Mouse (Mus musculus) adrenal gland, adult 2 months (tissue): ENCODE data around the gene Slc5a2. TPM values are rescaled to one million over a fixed set of nuclear protein-coding genes. Genes with fewer than 3 reads are reported as not detected.

Experiments
- DNase-seq: peaks from one replicate; pipeline ENCODE4 v3.0.0; 2021
- polyA plus RNA-seq: library from polyadenylated mRNA; depleted of rRNA; stranded (reverse); fragments of >200 nt; gene quantifications from 2 replicates; pipeline ENCODE4 v1.2.3, GENCODE M21; 2012
- total RNA-seq, 2 experiments: library from RNA; stranded (reverse); gene quantifications; 2 replicates each; pipeline ENCODE4 v1.2.3; 2021

Gene Slc5a2
- total and polyA plus RNA-seq, 3 experiments = 0.17 TPM; not detected in 2

DNA sequence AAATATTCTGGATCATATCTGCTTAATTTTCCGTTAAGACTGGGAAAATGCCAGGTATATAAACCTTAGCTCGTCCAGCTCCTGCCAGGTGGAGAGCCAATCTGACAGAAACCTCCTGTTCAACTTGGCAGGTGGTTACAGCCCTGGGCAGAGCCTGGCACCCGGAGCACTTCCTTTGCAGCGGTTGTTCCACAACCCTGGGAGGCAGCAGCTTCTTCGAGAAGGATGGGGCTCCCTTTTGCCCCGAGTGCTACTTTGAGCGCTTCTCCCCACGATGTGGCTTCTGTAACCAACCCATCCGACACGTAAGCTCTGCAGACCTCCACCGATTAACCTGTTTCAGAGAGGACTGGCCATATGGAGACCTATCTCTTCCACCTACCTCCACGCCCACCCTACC lies 13.5 kb upstream of the Slc5a2 start:
- DNase-seq = no peak

DNA sequence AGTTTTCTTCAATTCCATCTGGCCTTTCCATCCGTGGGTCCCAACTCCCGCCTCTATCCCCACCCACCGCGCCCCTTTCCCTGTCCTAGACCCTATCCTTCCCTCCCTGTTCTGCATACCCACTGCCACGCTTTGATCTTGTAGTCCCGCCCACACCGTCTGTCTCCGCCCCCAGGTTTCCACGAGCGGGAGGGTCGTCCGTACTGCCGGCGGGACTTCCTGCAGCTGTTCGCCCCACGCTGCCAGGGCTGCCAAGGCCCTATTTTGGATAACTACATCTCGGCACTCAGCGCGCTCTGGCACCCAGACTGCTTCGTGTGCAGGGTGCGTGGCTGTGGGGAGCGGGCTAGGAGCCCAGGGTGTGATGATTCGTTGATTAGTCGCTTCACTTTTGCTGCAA lies 12.8 kb upstream of the Slc5a2 start:
- no peak for DNase-seq

DNA sequence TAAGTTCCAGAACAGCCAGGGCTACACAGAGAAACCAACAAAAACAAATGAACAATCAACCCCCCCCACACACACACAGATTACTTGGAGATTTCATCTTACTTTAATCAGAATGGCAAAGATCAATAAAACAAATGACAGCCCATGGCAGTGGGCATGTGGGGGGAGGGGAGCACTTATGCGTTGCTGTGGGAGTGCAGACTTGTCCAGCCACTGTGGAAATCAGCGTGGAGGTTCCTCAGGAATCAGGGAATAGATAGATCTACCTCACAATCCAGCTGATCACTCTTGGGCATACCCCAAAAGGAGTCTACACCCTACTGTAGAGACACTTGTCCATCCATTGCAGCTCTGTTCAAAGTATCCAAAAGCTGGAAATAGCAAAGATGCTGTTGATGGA lies 10.5 kb upstream of the Slc5a2 start:
- no peak for DNase-seq

DNA sequence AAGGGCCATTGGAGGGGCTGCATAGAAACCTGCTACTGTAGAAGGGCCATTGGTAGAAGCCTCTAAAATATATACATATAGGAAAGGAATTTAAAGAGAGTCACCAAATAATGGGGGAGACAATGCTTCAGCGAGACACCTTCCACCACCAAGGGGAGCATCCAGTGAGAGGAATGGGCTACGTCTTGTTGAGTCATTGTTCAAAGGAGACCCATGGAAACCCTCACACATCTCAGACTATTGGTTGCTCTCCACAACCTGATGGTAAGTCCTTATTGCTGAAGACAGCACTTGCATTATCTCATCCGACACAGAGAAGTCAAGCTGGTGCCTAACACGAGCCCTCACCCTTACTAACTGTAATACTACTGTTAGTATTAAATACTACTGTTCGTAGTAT lies 9.7 kb upstream of the Slc5a2 start:
- no peak for DNase-seq

DNA sequence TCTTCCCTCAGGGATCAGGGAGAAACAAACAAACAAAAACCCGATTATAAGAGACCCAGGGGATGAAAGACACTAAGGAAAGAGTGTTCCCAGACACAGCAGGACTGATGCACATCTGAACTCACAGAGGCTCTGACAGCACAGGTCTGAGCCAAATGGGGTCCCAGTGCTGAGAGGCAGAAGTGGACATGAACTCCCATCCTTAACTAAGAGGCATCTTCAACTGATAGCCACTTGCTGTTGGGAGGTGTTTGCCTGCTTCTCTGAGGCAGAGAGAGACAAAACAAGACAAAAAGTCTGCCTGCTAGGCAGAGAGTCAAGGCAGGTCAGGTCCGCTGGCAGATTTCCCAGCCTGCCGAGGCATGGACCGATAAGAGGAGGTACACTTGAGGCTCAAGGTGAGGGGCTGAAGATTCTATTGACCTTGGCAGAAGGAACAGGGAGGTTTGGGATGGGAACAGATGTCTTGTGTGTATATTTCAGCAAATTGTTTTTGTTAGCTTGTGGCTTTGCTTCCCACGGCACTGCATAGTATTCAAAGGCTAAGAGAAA lies 8.6 kb upstream of the Slc5a2 start:
- peak; percentile 41 for DNase-seq

DNA sequence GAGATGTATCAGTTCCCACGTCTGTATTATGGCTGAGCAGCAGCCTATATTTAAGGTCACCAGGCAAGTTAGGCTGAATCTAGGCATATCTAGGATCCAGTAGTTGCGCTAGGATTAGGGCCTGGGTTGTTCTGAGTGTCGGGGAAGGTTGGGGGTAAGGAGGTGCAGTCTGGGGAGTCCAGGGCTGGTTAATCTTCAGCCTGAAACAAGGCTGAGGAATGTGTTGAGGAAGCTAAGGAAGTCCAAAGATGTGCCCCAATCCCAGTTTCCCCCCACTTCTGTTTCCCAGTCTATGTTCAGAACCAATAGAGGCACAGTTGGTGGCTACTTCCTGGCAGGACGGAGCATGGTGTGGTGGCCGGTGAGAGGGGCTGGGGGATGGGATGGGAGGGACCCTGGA lies 599 bp downstream of the Slc5a2 start:
- no peak for DNase-seq

DNA sequence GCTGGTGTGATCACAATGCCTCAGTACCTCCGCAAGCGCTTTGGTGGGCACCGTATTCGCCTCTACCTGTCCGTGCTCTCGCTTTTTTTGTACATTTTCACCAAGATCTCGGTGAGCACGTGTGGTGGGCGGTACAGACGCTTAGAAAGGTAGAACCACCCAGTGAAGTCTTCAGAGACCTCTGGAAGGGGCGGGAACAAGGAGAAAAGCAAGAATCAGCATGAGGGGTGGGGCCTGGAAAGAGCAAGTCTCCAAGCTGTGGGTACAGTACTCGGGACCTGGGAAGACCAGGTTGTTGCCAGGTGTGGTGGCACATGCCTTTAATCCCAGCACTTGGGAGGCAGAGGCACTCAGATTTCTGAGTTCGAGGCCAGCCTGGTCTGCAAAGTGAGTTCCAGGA lies 1.9 kb downstream of the Slc5a2 start:
- no peak for DNase-seq

DNA sequence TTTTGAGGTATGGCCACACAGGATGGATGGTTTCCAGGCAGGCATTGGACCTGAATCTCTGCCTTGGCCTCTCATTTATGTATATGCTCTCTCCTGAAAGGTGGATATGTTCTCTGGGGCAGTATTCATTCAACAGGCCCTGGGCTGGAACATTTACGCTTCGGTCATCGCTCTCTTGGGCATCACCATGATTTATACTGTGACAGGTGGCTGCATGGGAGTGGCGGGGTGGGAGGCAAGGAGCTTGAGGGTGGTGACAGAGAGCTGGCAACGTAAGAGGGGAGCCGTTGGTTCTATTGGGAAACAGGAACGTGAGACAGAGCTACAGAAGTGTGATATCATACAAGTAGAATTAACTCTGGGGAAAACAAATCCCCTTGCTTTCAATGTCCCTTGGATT lies 2.4 kb downstream of the Slc5a2 start:
- no peak for DNase-seq

DNA sequence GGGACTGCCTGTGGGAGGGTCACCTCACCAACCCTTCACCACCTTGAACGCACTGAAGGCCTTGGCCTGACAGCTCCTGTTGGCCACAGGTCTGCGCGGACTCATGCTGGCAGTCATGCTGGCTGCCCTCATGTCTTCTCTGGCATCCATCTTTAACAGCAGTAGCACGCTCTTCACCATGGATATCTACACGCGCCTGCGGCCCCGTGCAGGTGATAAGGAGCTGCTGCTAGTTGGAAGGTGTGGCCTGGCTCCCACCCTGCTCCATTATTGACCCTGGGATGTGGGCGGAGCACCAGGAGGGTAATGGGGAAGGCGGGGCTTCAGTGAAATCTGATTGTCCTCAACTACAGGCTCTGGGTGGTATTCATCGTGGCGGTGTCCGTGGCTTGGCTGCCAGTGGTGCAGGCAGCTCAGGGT lies 5.0 kb downstream of the Slc5a2 start:
- no peak for DNase-seq

DNA sequence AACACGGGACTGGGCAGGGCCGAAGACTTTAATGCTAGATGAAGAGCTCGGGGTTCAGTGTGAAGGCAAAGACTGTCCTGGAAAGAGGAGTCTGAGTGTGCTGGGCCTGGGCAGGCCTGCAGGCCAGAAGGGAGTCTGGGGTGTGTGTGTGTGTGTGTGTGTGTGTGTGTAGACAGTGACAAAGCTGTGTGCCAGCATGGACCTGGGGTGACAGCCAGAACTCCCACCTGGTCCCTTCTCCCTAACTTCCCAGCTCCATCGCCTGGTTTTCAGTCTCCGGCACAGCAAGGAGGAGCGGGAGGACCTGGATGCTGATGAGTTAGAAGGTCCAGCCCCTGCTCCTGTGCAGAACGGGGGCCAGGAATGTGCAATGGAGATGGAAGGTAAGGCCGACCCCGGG lies 6.0 kb downstream of the Slc5a2 start:
- no peak for DNase-seq

DNA sequence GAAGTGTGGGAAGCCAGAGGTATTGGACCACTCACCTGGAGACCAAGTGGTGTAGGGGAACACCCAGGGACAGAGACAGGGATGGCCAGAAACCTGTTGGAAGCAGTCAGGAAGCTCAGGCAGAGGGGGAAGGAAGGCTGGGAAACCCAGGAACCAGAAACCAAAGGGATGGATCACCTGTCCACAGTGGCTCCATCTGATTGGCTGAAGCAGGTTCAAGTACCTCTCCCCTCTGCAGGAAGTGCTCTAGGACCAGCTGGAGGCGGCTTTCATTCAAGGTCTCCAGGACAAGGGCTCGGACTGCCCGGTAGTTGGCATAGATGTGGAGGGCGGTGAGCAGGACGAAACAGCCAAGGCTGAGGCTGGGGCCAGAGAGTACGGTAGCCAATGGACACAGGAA lies 10.6 kb downstream of the Slc5a2 start:
- DNase-seq = peak; percentile 33

DNA sequence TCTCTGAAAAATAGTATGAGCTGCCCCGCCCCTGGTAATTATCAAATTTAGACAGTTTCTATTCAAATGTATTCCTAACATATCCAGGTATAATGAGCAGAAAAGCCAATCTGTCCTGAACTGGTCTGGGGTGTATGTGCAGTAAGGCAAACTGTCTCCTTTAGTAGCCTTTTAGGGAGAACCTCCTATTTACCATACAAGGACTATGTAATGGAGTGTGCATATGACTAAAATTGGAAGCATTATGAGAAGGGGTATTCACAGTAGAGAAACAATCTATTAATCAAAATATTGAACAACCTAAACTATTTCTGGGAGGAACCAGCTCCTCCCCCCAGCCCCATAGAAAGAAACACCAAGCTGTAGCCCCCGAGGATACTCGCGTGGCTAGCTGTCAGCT lies 14.3 kb downstream of the Slc5a2 start:
- no peak for DNase-seq

DNA sequence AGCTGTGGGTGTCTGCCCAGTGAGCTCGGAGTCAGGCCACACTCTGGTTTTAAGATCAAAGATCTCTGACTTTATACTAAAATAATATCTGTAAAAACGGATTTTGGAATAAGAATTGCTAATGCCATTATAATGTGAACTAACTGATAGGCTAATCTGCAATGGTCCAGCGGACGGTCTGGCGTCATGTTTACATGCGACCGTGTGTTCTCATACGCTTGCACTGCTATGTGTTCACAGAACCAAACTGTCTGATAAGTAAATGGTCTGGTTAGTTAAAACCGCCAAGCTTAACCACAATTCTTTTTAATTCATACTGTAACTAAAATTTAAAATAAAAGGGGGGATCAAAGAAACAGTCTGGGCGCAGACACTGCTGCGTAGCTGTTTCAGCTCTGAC lies 16.3 kb downstream of the Slc5a2 start:
- DNase-seq = no peak

DNA sequence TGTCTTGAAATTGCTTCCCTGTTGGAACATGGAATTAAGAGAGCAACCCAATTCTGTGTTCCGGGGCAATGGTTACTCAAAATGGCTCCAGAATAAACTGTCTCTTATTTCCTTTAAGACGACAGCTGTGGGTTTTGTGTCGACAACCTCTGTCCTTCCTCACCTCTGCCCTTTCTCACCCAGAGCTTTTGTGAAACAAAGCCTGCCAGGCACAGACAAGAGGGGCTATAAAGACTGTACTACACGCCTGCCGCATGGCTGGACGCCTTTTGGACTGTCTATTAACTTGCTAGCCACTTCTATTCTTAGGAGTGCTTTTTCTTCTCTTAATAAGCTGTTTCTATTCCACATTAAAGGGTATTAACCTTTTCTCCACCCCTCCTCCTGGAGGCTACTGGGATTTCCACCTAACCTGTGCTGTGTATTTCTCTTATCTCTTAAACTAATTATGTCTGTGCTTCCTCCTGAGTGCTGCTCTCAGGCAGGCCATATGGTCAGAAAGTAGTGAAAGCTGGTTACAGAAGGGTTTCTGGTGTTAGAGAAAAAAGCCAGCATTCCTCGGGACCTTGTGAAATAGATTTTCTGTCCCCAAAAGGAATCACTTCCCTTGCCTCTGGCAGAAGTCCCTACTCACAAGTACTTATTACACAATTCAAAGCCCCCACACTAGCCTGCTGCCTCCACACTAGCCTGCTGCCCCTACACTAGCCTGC lies 17.2 kb downstream of the Slc5a2 start:
- DNase-seq = no peak

DNA sequence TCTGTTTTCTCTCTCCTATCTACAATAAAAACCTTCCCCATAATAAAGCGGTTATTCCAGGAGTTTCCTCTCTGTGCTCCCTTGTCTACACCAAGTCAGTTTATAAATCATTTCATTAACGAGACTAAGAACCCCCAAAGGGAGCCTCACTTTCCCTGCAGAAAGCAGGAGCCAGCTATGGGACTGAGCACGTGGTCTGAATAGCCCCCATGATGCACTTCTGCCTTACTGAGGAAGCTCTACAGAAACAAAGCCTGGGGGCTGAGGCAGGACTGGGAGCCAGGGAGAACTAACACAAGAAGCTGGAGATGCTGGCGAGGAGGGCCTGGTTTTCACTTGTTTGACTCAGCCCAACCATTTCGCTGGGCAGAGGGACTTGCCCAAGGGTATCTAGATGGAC lies 18.6 kb downstream of the Slc5a2 start:
- no peak for DNase-seq

DNA sequence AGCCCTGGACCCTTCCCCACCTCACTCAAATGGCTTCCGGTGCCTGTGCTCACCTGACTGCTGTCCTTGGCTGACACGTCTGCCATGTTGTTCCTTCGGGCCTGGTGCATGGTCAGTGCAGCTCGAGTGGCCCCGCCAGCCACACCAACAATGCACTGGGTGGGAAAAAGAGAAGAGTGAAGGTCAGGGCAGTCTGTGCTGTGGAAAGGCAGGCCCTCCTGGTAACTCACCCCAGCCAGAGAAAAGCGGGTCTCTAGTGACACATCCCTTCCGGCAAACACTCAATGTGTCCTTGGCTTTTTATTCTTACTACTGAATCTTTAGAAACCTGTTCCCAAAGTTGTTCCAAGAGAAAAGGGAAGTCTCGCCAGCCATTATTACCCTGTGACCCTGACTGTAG lies 19.6 kb downstream of the Slc5a2 start:
- no peak for DNase-seq

DNA sequence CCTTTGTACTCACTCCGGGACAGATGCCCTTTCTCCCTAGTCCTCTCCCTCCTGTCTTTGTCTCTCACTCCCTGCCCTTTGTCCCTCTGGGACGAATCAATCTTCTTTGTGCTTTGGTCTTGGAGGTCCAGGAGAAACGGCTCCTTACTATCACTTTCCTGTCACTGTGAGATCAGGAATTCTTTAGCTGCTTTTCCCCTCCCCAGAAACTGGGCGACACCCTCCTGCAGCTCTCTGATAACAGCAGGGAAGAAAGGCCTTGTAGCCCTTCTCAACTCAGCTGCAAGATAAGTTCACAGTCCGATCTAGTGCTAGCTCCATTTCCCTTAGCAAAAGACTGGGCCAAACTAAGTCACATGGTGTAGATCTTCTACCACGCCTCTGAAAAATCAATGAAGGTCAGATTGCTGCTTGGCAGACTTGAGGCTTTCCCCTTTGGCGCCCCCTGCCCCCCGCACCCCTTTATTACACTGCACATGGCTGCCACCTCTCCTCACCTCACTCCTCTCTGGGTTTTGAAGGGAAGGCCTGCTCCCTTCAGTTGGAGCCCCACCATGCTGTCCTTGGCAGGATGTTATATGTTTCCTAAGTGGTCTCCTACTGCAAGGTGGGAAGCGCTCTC lies 23.6 kb downstream of the Slc5a2 start:
- peak; percentile 49 for DNase-seq

DNA sequence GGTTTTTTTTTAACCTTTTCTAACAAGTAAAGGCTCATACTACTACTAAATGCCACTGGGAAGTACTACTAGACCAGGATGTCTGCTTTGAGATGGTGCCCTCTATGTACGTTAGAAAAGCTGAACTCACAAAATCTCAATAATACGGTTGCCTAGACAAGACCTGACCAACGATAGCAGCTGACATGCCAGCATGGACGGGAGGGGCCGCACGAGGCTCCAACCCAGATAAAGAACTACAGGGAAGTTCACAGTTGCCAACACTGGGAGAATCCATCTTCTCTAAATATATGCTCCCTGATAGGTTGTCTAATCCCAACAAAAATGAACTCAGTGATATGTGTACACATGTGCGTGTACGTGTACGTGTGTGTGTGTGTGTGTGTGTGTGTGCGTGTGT lies 29.3 kb downstream of the Slc5a2 start:
- DNase-seq = no peak

DNA sequence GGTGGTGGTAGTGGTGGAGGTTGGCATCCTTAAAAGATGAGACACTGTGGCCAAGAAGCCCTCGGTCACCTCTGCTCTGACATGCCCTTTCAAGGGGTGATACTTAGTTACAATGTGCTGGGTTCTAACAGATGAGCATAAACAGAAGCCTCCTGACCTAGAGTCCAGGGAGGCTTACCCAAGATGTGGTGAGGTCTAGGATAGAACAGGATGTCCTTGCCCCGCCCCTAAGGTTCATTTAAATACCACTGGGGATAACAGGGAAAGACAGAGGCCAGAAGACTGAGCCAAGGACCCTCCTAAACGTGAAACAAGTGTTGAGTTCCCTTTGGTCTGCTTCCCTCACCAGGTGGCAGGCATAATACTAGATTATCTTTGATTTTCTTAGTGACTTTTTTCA lies 31.1 kb downstream of the Slc5a2 start:
- DNase-seq = no peak

DNA sequence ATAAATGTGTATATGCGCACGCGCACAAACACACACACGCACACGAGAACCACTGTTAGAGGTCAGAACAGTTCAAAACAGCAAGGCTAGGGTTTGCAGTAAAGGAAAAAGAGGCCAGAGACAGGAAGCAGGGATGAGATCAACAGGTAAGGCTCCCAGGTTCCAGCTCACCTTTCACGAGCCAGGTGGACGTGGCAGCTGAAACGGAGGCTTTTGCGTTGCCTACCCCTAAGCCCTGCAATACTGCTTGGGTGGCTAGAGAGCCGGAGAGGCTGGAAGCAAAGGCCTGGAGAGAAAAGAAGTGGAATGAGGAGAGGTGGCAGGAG lies 31.8 kb downstream of the Slc5a2 start:
- DNase-seq = no peak

DNA sequence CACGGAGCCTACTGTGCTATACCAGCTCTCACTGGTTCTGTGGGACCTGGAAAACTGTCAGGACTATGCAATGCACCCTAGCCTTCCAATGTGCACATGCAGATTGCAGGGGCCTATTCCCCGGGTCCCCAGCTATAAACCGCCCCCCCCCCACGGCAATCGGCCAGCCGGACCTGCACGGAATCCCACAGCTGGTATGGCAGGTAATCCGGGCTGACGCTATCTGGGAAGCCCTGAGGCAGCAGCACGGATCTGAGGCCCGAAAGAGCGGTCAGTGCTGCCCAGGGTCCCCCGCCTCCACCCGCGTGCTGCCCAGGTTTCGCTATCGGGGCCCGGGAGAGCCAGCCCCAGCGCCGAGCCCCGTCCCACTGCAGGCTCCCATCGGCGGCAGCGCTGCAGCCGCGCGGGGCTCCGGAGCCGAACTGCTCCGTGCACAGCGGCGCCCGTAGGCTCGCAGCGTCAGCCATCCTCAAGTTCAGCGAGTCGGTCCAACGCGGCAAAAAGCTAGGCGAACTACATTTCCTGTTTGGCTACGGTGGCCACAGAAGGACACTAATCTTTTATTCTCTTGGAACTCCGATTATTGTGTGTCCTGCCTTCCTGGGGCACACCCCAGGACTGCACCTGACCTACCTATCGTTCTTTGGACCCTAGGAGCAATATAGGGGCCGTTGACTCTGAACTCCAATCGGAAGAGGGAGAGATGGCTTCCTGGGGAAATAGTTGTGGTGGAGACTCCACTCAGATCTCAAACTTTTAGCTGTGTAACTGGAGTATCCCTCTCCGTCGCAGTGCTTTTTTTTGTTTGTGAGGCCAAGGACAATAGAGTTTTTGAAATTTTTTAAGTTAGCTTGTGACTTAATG lies 32.4 kb downstream of the Slc5a2 start, which contains the start of gene BC017158:
BC017158 (minus strand) TSS at position 554 of the 864 bp plus-strand sequence.
- DNase-seq = peak; percentile 87

DNA sequence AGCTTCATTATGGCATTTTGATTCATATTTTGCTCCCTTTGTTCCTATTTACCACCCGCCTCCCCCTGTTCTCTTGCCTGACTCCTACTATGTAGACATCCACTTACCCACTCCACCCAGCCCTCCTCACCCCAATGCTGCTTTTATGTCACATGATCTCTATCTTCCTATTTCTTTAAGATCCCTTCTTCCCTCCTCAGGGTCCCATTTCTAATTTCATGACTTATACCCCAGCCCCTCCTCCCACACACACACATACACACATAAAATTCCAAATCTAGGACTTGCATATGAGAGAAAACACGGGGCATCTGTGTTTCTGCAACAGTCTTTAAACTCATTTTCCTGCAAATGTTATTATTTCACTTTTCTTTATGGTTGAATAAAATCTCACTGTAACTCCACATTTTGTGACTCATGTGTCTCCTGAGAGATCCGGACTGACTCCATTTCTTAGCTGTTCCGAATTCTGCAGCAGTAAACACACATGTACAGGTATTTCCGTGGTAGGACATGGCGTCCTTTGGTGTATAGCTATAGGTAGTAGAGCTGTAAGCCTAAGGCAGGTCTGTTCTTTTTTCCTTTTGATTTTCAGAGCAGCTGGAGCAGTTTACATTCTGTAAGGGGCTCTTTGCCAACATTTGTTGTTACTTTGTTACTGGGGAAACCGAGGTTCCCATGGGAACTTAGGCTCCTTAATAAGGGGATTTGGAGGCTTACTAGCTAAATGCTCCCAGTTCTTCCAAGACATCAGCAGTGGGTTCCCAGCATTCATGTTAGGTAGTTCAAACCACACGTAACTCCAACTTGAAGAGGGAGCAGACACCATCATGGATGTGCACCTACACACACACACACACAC lies 33.3 kb downstream of the Slc5a2 start:
- DNase-seq = no peak
